Mouse (Mus musculus): ENCODE results near the gene Smarcal1.

Smarcal1 gene

DNA sequence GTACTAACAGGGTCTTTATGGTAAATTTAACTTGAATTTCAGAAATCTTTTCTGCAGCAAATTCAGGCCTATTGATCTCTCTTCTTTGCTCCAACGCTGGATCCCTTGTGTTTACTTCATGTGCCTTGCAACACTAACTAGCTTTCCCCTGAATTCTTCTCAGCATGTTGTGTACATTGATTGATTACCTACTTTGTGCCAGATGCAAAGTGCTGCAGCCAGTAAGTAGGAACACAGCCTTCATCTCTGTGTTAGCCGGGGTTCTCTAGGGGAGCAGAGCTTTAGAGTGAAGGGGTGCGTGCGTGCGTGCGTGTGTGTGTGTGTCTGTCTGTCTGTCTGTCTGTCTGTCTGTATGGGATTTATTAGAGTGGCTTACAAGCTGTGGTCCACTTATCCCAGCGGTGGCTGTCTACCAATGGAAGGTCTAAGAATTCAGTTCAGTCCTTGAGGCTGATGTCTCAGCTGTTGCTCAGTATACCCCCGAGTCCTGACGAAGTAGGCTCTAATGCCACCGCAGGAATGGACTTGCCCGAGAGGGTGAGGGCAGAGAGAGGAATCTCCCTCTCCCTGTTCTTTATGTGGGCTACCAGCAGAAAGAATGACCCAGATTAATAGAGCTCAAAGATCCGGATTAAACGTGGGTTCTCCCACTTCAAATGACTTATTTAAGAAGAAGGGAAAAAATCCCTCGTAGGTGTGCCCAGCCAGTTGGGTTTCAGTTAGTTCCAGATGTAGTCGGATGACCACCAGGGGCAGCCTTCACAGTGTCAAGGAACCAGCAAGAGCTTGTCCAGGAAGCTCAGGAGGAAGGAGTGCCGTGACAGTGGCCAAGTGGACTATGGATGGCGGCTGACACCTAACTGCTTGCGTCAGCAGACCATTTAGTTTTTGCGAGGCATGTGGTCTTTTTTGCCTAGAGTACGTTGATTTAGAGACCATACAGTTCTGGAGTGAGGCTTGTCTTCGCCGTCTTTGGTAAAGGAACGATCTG is 27.1 kb downstream of the Smarcal1 start:
- POLR2A ChIA-PET: interaction anchor here in 3 of 4 experiments (0.6 to 1.8 kb wide), 20 partner anchors 8 to 383 kb away, joined by 3 to 5 read pairs (median 3); partner anchors contain the start of genes Smarcal1 (in 1 of the 3) and Xrcc5 (in 1 of the 3)
- CTCF ChIA-PET: interaction anchor here in 3 of 4 experiments (0.5 to 1.2 kb wide), 11 partner anchors 10 to 297 kb away, joined by 3 to 11 read pairs (median 4); partner anchors contain the start of gene Smarcal1 (in 1 of the 3)

DNA sequence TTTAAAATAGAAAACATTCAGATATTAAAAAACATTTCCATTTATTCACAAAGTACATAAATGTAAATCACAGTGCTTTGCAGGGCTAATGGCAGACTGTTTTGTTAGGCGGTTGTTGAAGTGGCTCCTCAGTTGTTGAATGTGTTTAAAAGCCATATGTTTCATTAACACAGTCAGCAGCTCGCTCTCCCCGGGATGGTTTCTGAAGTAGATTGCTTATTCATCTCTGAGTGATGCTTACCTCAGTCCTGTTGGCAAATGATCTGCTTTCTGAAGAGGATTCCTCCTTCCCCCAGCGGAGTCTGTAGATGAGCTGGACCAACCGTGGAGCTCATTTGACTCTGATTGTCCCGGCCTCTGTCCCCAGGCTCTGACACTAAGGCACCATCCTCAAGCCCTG is 29.1 kb downstream of the Smarcal1 start:
- CTCF ChIA-PET: no interaction called here
- POLR2A ChIA-PET: interaction anchor here in 1 of 4 experiments (1.0 to 1.5 kb wide), 2 partner anchors 11 kb away, joined by 3 to 4 read pairs; no protein-coding TSS in a partner anchor

- POLR2A ChIA-PET: interaction anchor here in 2 of 4 experiments (0.8 to 1.0 kb wide), 2 partner anchors 12 to 18 kb away, joined by 3 read pairs; no protein-coding TSS in a partner anchor
- CTCF ChIA-PET: no interaction called here
Observed at GRCm38 (mm10) chr1:72635221-72635620, 52.2 kb downstream of the Smarcal1 start.

DNA sequence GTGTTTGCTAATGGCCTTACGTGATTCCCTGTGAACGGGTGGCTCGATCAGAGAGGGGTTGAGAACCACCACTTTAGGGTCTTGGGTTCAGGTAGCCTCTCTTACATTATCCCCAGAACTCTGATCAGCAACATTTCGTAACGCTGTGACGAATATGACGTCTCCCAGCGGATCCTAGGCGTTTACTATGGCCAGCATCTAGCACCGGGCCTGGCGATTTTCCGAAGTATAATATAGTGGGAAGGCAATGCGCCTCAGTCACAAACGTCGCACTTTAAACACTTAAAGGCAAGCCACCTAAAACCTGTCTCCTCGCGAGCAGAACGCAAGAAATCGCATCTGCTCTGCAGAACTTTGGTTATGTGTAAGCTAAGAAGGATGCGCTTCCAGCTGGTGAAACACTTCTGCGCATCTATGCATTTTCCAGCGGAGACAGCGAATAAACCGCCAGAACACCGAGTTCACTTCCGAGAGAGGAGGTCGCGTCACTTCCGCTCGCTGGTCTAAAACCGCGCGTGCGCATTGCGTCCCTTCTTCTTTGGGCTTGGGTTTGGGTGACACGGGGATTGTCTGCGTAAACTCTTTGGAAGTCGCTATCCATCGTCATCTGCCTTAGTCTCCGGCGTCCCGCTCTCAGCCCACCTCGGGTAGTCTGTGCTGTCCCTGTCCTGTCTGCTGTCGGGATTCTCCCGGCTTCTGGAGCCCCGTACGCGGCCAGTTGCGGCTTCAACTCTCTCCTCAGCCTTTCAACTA is 57.8 kb downstream of the Smarcal1 start:
- POLR2A ChIA-PET: interaction anchor here in 3 of 4 experiments (0.6 to 2.0 kb wide), 13 partner anchors 12 to 391 kb away, joined by 3 to 5 read pairs (median 3); partner anchors contain the start of genes Rpl37a (in 2 of the 3), Igfbp2 (in 1 of the 3) and Smarcal1 (in 1 of the 3)
- CTCF ChIA-PET: no interaction called here

DNA sequence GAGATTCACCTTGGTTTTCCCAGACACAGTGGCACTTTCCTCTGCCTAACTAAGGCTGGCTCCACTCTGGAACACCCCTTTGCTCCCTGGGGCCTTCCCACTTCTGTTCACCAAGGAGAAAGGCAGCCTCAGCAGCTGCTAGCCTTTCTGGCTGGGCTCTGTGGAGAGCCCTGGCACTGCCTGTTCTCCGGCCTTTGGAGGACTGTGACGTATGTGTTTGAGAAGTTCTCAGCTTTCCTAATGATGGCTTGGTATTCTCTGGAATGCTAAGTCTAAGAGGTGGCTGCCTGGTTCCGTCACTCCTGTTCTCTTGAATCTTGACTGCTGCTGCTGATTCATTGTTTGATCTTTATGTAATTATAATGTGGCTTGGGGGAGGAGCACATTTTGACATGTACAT is 90.0 kb downstream of the Smarcal1 start:
- POLR2A ChIA-PET: interaction anchor here in 1 of 4 experiments (1.3 to 1.5 kb wide), 2 partner anchors 20 to 39 kb away, joined by 3 to 4 read pairs; no protein-coding TSS in a partner anchor
- CTCF ChIA-PET: no interaction called here

Measured in embryonic stem cell, embryonic (primary cell).